Mouse (Mus musculus) stomach, embryonic 15.5 days (tissue): ENCODE measurements around the gene Zfp217. TPM values are rescaled to one million over a fixed set of nuclear protein-coding genes. Genes with fewer than 3 reads are reported as not detected.

Experiments used
- ATAC-seq: fragments of 200-750 bp; cut with Nextera tagmentation; 2 replicates; pipeline ENCODE4 v1.8.0; 2017; ENCODE audit warnings: low read depth, moderate number of reproducible peaks, moderate TSS enrichment; ENCODE audit not compliant: insufficient read depth, low FRiP score
- H3K27ac ChIP-seq: fragments of 300-500 bp; sonication (generic); 2 replicates; pipeline ENCODE4 v1.5.1; 2015; ENCODE audit warnings: mild to moderate bottlenecking, inconsistent platforms
- H3K27me3 ChIP-seq: fragments of 300-500 bp; sonication (generic); replicated peaks from 2 replicates; pipeline ENCODE4 v1.6.1; 2015; ENCODE audit warnings: inconsistent platforms
- H3K36me3 ChIP-seq: fragments of 300-500 bp; sonication (generic); 2 replicates; pipeline ENCODE4 v1.6.1; 2015; ENCODE audit warnings: inconsistent platforms
- H3K4me1 ChIP-seq: fragments of 300-500 bp; sonication (generic); 2 replicates; pipeline ENCODE4 v1.6.1; 2015; ENCODE audit warnings: inconsistent platforms
- H3K4me2 ChIP-seq: fragments of 300-500 bp; sonication (generic); 2 replicates; pipeline ENCODE4 v1.6.1; 2015; ENCODE audit warnings: mild to moderate bottlenecking, inconsistent platforms
- H3K4me3 ChIP-seq: fragments of 300-500 bp; sonication (generic); replicated peaks from 2 replicates; pipeline ENCODE4 v1.5.1; 2015; ENCODE audit warnings: inconsistent platforms
- H3K9ac ChIP-seq: fragments of 300-500 bp; sonication (generic); 2 replicates; pipeline ENCODE4 v1.6.1; 2015; ENCODE audit warnings: inconsistent platforms
- H3K9me3 ChIP-seq: fragments of 300-500 bp; sonication (generic); 2 replicates; pipeline ENCODE4 v1.6.1; 2016; ENCODE audit warnings: inconsistent platforms
- WGBS: fragments of 180-500 bp; shearing (Covaris S2); methylation state at CpG from one replicate; pipeline ENCODE4 v1.1.7; 2015; 5-methylcytosine and 5-hydroxymethylcytosine counted together
- polyA plus RNA-seq: library from polyadenylated mRNA; unstranded; fragments of >200 nt; fragmentation: Nextera tagmentation; extraction: Ambion mirVana; gene quantifications from 2 replicates; pipeline ENCODE4 v1.2.1, GENCODE M21; 2015

The Zfp217 gene
- polyA plus RNA-seq, 1 experiment from 2014 or later, result 4.0 TPM

DNA sequence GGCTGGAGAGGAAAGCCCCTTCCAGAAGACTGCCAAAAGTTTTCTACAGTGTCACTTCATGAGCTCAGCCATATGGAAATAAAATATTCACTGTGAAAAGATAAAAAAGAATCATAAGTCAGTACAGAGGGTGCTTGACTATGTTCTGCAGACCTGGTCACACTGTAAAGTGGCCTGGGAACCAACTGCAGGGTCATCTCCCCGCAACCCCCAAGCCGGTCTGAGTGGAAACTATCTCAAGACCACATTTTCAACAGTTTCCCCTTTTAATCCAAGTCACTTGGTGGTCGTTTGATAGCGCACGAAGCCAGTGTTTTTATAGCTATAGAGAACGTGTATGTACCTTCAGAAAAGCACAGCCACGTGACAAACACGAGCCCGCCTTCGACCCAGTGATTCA lies 3.6 kb downstream of the Zfp217 start:
- H3K9ac ChIP-seq, result no peak overlapping the region
- ATAC-seq, result no peak
- no peak overlapping the region for H3K27ac ChIP-seq
- peaks cover 9% of the 10 kb centered on the region; the same call in 1 of the 2 replicates for H3K4me1 ChIP-seq
- 76% methylated on average over 10 of the region's 10 CpGs for WGBS
- no peak overlapping the region for H3K4me3 ChIP-seq
- no peak overlapping the region for H3K4me2 ChIP-seq
- no peaks in the 10 kb centered on the region for H3K27me3 ChIP-seq
- H3K9me3 ChIP-seq, result no peaks in the 10 kb centered on the region
- no peaks in the 10 kb centered on the region for H3K36me3 ChIP-seq

DNA sequence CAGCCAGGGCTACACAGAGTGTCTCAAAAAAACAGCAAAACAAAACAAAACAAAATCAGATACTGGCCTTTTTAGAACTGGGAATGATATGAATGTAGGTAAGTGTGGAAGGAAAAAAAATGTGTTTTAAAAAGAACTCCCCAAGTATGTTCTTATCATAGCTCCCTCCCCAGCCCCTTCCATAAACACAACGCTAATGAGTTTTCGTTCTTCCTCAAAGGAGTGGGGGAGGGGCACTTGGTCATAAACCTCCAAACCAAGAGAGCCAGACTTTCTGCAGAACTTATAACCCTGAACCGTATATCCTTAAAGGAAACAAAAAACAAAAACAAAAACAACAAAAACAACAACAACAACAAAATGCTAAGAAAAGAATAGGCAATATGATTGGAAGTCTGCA lies 4.0 kb downstream of the Zfp217 start:
- ATAC-seq, result no peak
- Histone ChIP-seq H3K27me3 (no peaks in the 10 kb centered on the region), H3K27ac (no peak overlapping the region), H3K36me3 (no peaks in the 10 kb centered on the region), H3K9ac (no peak overlapping the region), H3K4me2 (no peak overlapping the region), H3K4me3 (no peak overlapping the region), H3K4me1 (peaks cover 9% of the 10 kb centered on the region; the same call in 1 of the 2 replicates), H3K9me3 (no peaks in the 10 kb centered on the region)
- WGBS, result 21% methylated on average over 3 of the region's 3 CpGs

DNA sequence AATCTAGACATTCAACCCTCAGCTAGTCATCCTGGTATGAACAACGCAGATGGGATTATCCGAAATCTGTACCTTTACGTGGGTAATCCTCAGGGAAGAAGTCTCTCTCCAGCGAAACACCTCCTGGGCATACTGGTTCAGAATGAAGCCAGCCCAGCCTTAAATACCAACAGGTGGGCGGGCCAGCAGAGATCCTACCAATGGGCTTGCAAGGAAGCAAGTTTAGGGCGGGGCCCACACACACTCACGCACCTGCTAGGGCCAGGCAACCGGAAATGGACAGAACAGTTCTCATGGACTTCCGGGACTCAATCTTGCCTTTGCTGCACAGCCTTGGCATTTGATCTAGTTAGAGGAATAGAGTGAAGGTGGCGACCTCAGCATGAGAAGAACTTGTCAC lies 5.4 kb downstream of the Zfp217 start:
- H3K9me3 ChIP-seq, result no peaks in the 10 kb centered on the region
- peaks cover 6% of the 10 kb centered on the region; the same call in 1 of the 2 replicates for H3K4me1 ChIP-seq
- H3K27ac ChIP-seq, result no peak overlapping the region
- no peak overlapping the region for H3K9ac ChIP-seq
- no peak overlapping the region for H3K4me3 ChIP-seq
- WGBS, result 89% methylated on average over 10 of the region's 10 CpGs
- ATAC-seq, result no peak
- no peaks in the 10 kb centered on the region for H3K36me3 ChIP-seq
- H3K27me3 ChIP-seq, result no peaks in the 10 kb centered on the region
- no peak overlapping the region for H3K4me2 ChIP-seq

DNA sequence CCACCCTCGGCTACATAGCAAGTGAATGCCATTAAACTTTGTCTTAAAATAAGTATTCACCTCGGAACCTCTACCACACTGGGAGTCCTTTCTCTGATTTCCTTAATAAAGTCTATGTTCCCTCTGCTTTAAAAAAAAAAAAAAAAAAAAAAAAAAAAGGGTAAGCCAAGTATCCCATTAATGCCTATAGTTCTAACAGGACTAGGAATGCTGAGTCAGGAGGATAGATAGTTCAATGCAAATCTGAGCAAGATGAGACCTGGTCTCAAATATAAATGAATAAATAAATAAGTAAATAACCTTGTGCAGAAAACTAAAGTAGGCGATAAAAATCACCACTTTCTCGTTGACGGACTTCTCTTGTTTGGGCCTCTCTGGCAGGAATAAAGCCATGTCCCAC lies 6.4 kb downstream of the Zfp217 start:
- no peak overlapping the region for H3K4me2 ChIP-seq
- WGBS, result 93% methylated on average over 5 of the region's 5 CpGs
- H3K27me3 ChIP-seq, result no peaks in the 10 kb centered on the region

DNA sequence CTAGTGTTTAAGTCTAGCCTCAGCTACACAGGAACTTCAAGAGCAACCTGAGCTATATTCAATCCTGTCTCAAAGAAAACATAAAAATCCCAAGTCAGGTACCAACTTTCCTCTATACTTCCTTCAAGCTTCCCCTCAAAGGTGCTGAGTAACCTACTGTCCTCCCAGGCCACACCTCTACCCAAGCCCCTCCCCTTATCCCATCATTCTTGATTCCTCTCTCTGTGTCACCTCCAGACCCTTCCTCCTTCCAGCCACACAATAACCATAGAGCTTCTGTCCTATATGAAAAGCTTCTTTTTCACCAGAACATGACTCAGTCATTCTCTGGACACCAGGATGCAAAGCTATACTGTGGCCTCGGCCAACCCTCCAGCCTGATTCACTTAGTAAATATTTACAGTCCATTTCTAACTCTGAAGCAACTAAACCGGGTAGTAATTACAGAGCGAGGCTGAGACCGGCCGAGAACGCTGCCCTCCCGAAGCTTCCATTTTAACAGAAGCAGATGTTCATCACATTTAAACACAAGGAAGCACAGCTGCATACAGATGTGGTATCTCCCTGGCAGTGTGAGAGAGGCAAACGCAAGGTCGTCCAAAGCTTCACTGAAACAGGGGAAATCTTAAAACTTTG lies 8.4 kb downstream of the Zfp217 start:
- Histone ChIP-seq H3K4me1 (peaks cover 11% of the 10 kb centered on the region; the same call in 1 of the 2 replicates), H3K4me3 (no peak overlapping the region), H3K9ac (no peak overlapping the region), H3K27me3 (no peaks in the 10 kb centered on the region), H3K9me3 (no peaks in the 10 kb centered on the region), H3K27ac (peak overlapping the region; percentile 45), H3K4me2 (no peak overlapping the region), H3K36me3 (no peaks in the 10 kb centered on the region)
- ATAC-seq, result no peak
- 19% methylated on average over 9 of the region's 9 CpGs for WGBS

More for the DNA sequence above, 6.4 kb downstream of the Zfp217 start:
- Histone ChIP-seq H3K4me3 (no peak overlapping the region), H3K36me3 (no peaks in the 10 kb centered on the region), H3K27ac (no peak overlapping the region), H3K9ac (no peak overlapping the region), H3K9me3 (no peaks in the 10 kb centered on the region), H3K4me1 (peaks cover 6% of the 10 kb centered on the region; the same call in 1 of the 2 replicates)
- ATAC-seq, result no peak

DNA sequence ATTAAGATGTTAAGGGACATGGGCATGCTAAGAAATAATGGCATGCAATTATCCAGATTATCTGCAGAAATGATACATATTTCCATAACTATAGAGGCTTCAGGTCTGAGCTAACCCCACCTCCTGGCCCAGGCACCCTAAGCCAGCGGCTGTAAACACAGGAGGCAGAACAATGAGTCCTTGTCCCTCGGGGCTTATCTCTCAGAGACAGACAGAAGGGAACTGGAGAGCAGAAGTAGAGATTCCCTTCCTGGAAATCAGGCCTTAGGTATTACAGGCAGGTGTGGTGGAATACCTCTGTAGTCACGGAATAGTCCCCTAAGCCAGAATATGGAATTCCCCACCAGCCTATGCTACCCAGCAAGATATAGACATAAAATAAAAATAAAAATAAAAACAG lies 11.0 kb downstream of the Zfp217 start:
- no peak overlapping the region for H3K4me2 ChIP-seq
- no peaks in the 10 kb centered on the region for H3K27me3 ChIP-seq

DNA sequence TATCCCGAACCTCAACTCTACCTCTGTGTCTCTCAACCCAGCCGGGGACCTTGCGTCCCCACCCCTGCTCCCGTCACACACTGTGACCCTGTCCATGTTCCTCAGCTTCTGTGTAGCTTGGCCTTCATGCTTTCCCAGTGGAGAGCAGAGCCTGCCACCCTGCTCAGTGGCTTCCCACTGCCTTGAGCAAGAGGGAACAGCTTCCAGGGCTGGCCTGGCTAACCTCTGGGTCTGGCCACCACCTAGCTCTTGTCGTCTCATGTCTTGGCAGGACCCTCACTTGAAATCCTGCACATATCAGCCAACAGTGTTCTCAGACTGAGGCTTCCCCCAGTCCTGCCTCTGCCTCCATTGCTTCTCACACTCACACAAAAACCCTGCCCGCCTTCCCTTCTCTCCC lies 12.1 kb downstream of the Zfp217 start:
- Histone ChIP-seq H3K4me2 (no peak overlapping the region), H3K27me3 (no peaks in the 10 kb centered on the region), H3K4me1 (peaks cover 19% of the 10 kb centered on the region), H3K36me3 (no peaks in the 10 kb centered on the region), H3K4me3 (no peak overlapping the region), H3K9me3 (no peaks in the 10 kb centered on the region), H3K27ac (no peak overlapping the region), H3K9ac (no peak overlapping the region)
- no peak for ATAC-seq
- WGBS, result 91% methylated on average over 6 of the region's 6 CpGs

More for the DNA sequence above, 11.0 kb downstream of the Zfp217 start:
- H3K9ac ChIP-seq, result no peak overlapping the region
- H3K27ac ChIP-seq, result no peak overlapping the region
- H3K36me3 ChIP-seq, result no peaks in the 10 kb centered on the region
- H3K9me3 ChIP-seq, result no peaks in the 10 kb centered on the region
- no peak for ATAC-seq
- H3K4me1 ChIP-seq, result peaks cover 18% of the 10 kb centered on the region
- WGBS, result 47% methylated on average over 3 of the region's 3 CpGs
- H3K4me3 ChIP-seq, result no peak overlapping the region

DNA sequence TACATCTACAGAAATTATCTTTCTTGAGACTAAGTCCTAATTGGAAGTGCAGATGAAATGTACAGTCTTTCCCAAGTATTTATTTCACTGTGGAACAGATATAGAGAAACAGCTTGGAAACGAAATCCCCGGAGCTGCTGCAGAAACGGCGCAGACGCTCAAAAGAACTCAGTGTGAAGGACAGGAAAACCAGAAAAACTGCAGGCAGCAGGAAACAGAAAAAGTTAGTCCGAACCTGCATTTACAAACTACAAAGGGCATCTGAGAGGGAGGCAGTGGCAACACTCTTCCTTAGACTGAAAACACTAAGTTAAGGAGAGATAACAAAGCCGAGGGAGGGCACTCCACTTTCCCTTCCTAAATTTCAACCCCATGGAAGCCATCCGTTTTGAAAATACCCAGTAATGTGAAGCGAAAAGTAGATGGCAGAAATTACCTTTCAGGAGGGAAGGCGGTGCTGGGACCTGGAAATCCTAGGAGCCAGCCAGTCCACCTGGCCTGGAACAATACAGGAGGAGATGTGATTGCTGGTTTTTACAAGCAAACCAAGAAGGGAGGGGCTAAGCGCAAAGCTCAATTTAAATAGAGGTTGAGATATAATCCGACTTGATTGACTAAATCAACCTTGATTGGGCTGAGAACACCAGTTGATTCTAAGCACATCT lies 13.7 kb downstream of the Zfp217 start:
- H3K4me2 ChIP-seq, result peak overlapping the region; percentile 56
- no peak for ATAC-seq
- H3K4me1 ChIP-seq, result peaks cover 21% of the 10 kb centered on the region
- no peak overlapping the region for H3K9ac ChIP-seq
- no peaks in the 10 kb centered on the region for H3K36me3 ChIP-seq
- 20% methylated on average over 12 of the region's 12 CpGs for WGBS
- no peaks in the 10 kb centered on the region for H3K9me3 ChIP-seq
- no peaks in the 10 kb centered on the region for H3K27me3 ChIP-seq
- peak overlapping the region; percentile 95 for H3K27ac ChIP-seq
- peak overlapping the region; percentile 46 for H3K4me3 ChIP-seq

DNA sequence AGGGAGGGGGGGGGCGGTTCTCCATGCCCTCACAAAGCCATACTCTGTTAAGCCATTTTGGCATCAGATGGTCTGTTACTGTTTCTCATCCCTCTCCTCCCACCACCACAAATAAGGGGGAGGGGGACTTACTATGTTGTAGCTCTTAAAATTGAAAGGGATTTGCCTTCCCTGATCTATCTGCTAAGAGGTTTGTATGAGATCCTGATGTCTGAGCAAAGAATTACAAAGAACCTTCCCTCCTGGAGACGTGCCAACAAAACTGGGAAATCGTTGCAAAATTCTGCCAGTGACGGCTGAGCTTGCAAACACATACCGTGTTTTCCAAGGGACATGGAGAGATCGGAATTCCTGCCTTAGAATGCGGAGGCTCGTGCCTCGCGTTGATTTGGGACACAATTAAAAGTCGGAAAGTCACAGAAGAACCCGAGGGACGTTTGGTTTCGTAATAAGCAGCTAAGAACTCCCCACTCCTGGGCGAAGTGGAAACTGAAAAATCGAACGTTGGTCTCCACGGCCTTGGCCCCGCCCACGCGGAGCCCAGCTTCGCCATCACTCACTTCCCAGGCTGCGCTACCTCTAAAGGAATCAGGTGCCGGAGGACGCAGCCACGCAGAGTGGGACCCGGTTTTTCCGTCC lies 14.7 kb downstream of the Zfp217 start:
- no peak for ATAC-seq
- Histone ChIP-seq H3K27me3 (no peaks in the 10 kb centered on the region), H3K9me3 (no peaks in the 10 kb centered on the region), H3K4me1 (peaks cover 30% of the 10 kb centered on the region), H3K36me3 (no peaks in the 10 kb centered on the region), H3K9ac (no peak overlapping the region; the same call in 1 of the 2 replicates), H3K4me3 (peak overlapping the region; percentile 46), H3K4me2 (peak overlapping the region; percentile 56), H3K27ac (peak overlapping the region; percentile 95)
- under 1% methylated on average over 28 of the region's 28 CpGs for WGBS

DNA sequence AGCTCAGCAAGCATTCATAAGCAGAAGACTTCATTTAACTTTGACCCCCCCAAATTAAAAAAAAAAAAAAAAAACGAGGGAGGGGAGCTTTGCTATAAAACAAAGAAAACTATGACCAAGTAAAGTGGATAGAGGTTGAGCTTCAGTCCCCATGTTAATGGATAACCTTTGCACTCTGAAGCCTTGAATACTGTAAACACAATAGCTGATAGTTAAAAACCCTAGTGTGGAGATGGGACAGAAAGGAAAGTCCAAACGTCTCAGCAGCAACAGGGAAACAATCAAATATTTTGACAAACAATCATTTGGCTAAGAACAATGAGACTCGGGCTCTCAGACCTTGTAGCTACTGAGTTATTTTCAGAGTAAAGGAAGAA lies 15.2 kb downstream of the Zfp217 start:
- no peaks in the 10 kb centered on the region for H3K27me3 ChIP-seq
- peaks cover 33% of the 10 kb centered on the region for H3K4me1 ChIP-seq
- peak overlapping the region; percentile 56 for H3K4me2 ChIP-seq
- H3K9ac ChIP-seq, result no peak overlapping the region
- 0% methylated on average over 3 of the region's 3 CpGs for WGBS
- H3K9me3 ChIP-seq, result no peaks in the 10 kb centered on the region
- ATAC-seq, result no peak
- H3K36me3 ChIP-seq, result no peaks in the 10 kb centered on the region
- peak overlapping the region; percentile 46 for H3K4me3 ChIP-seq
- H3K27ac ChIP-seq, result peak overlapping the region; percentile 95

DNA sequence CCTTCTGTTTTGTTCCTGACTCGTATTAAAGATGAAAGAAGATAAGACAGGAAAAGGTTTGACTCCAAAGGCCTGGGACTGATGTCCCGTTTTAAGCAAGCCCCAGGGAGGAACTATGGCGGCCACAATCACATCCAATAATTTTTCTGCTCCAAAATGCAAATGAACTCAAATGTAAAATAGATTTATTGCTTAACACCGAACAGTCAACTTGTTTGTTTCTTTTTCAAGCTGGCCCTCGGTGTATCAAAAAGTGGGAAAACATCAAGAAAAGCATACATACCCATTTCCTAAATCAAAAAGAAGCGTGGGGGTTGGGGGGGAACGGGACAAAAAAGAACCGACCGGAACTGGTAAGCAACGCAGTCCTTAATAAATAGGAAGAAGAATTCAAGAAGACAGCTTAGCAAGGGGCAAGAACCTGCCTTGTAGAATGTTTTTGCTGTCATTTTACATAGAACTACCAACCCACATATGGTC lies 15.9 kb downstream of the Zfp217 start:
- Histone ChIP-seq H3K36me3 (no peaks in the 10 kb centered on the region), H3K27ac (peak overlapping the region; percentile 95; the same call in 1 of the 2 replicates), H3K4me3 (peak overlapping the region; percentile 91), H3K9me3 (no peaks in the 10 kb centered on the region), H3K9ac (no peak overlapping the region; the same call in 1 of the 2 replicates), H3K4me2 (peak overlapping the region; percentile 56), H3K4me1 (peaks cover 39% of the 10 kb centered on the region), H3K27me3 (no peaks in the 10 kb centered on the region)
- WGBS, result 11% methylated on average over 10 of the region's 10 CpGs
- no peak for ATAC-seq
